Mouse (Mus musculus): Measurements from ENCODE around the gene Spata2. TPM values are rescaled to one million over a fixed set of nuclear protein-coding genes. Genes with fewer than 3 reads are reported as not detected.

Gene Spata2
- total RNA-seq, 2 experiments from 2014 or later, result 13.6 to 14.6 TPM

DNA sequence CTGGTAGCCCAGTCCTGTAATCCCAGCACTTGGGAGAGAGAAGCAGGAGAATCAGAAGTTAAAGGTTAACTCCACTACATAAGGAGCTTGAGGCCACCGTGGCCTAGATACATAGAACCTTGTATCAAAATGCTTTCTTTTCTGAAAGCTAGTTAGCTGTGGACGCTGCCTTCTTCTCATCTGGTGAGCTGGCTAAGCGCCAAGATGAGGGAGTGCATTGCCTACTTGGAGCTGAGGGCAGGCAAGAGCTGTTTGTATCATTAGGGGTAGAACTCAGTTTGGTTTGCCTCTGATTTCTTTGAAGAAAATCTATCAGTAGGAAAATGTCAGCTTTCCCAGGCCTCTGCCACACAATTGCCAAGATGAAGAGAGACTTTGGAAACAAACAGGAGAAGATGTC, 38.9 kb downstream of the Spata2 start:
- intact Hi-C loops (cut with DNase I), result no loop called here
- no peak for DNase-seq

DNA sequence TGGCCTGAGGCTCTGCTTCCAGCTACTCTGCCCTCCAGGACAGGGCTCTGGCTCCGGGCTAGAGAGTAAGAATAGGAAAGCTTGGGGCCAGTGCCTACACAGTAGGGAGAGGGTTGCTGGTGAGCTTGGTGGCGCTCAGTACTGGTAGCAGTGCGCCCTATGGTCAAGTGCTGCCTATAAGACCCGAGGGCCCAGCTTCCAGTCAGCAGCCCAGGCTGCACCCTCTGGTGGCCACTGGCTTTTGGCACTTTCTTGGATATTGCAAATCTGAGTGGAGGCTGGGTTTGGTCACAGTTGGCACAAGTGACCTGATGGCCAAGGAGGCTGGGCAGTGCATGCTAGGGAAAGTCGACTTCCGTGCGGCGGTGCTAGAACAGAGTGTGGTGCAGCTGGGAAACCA, 42.0 kb downstream of the Spata2 start:
- no peak for DNase-seq
- intact Hi-C loops (cut with DNase I), result no loop called here

DNA sequence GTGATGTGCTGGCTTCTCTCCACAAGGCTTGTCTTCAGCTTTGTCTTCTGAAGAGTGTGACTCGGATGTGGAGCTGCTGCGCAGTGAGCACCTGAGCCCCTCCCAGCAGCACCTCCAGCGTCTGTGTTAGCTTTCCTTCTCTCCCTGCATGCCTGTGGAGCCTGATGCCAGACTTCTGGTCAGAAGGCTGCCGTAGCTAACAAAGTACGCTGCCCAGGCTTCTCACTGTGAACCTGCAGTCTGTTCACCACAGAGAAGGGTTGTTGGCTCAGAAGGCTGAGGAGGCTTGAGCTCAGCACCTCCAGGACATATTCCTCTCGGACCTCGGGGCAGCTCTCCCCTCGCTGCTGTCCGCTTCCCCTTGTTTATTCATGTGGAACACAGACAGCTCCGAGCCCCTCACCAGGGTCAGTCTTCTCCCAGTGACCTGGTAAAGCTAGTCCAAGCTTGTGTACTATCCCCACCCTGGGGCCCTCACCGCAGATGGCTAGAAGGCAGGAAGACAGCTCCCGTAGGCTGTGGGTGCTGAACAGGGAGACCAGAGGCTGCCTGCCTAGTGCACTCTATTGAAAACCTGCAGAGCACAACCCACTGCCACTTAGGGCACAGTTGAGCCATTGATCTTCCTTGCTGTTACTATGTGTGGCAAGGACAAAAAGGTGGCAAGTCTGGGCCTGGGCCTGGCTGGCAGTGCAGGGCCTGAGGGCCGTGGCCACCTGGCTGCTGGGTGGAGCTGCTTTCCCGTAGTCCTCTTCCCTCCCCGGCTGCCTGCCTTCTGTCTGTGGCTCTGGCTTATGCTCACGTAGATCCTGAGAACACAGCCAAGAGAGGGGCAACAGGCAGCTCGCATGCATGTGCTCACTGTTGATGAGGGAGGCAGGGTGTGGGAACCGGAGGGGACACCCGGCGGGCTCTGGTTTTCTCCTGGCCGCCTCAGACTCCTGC, 43.1 kb downstream of the Spata2 start:
- no peak for DNase-seq
- intact Hi-C loops (cut with DNase I), result no loop called here

DNA sequence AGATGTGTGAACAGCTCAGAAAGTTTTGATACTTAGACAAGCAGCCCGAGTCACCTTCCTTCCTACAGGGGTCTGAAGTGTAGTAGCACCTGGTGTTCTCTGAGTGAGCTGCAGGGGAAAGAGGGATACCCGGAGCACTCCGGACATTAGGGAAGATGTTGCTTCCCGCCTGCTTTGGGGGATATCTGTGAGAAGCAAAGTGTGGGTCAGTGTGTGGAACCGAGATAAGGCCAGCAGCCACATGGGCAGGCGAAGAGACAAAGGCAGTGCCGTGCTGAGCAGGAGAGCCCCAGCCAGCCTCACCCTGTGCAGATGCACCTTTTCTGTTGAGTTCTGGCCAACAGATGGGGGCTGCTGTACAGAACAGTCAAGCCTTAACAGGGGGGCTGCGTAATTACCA, 45.1 kb downstream of the Spata2 start:
- DNase-seq, result no peak
- intact Hi-C loops (cut with DNase I), result no loop called here

DNA sequence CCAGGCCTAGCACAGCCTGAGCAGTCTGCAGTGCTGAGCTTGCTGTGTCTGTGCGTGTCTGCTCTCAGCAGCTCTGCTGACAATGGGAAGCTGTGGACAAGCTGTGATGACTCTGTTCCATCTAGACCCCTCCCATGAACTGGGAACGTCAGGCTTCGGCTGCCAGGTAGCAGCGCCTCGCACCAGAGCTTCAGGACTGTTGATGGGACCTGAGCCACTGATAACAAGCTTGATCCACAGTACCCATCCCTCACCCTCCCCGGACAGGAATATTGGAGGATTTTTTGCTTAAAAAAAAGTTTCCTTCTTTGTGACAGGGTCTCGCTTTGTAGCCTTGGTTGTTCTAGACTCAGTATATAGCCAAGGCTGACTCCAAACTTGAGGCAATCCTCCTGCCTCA, 45.5 kb downstream of the Spata2 start:
- intact Hi-C loops (cut with DNase I), result no loop called here
- no peak for DNase-seq

DNA sequence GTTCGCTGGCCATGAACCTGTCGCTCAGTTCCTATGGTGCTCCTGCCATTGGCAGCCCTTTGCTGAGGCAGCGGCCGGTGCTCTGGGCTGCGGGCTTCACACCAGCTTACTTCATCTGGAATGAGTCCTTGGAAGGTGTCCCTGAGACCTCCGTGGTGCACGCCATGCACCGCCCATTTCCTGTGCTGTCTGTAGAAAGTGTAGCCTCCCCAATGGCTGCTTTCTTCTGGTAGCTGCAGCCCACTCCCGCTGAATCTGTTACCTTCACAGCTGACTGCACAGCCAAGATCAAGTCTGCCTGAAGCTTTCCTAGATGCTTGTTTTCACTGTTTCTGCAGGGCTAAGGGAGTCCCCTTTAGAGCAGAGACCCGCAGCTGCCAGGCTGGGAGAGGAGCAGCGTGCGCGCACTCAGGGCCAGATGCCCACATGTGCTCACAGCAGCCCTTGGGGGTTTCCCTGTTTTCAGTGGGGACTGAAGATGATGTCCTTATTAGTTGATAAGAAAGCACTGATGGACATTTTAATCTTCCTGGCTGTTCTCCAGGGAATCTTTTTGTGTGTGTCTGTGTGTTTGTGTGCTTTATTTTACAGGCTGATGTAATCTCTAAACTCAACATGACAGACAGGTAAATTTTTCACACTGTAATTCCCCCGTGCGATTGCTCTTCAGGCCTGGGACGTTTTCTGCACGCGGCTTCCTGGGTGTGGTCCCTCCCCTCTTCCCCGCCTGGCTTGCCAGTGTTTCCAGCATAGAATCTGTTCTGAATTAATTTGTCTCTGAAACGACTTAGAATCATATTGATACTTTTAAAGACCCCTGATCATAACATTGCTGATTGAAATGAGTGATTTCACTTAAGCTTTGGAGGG, 46.5 kb downstream of the Spata2 start:
- DNase-seq, result no peak
- intact Hi-C loops (cut with DNase I), result no loop called here

DNA sequence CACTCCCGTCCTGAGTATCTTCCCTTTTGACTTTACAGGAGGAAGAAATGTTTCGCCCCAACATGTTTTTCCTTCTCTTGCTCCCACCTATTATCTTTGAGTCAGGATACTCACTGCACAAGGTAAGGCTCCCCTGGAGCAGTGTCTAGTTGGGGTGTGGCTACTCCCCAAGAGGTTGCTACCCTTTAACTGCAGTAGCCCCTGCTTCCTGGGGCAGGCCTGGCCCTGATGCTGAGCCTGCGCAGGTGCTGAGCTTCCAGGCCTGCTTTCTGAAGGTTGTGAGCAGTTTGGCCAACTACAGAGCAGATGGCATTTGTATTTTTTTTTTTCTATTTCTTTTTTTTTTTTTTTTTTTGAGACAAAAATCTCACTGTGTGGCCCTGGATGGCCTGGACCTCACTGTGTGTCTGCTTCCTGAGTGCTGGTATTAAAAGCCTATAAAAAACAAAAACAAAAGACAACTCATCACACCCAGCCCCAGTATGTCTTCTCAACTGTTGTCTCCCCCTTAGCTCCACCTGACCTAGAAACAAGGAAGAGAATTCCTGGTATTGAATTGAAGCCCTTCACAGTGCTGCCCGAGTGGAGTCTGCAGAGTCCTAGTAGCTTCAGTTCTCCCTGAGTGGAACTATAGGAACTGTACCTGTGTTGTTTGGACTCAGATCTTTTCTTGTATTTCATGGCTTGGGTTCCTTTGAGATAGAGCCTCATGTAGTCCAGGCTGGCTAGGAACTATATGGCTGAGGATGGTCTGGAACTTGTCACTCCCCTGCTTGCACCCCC, 49.1 kb downstream of the Spata2 start:
- intact Hi-C loops (cut with DNase I), result no loop called here

DNA sequence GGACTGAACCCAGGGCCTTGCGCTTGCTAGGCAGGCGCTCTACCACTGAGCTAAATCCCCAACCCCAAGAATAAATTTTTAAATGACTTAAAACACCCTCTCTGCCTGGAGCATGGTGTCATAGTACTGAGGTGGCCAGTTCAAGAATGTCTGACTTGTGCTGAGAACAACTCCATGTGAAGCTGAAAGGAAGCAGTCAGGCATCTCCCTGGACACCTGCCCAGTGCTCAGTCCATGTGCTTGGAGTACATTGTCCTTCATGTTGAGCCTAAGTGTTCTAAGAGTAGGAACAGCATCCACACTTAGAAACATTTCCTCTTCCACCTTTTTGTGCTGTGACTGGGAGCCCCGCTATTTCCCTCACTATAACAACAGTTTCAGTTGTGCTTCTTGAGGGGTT, 53.3 kb downstream of the Spata2 start:
- DNase-seq, result peak in 1 of 2 experiments; percentile 19
- intact Hi-C loops (cut with DNase I), result no loop called here

More for the DNA sequence above, 49.1 kb downstream of the Spata2 start:
- no peak for DNase-seq

DNA sequence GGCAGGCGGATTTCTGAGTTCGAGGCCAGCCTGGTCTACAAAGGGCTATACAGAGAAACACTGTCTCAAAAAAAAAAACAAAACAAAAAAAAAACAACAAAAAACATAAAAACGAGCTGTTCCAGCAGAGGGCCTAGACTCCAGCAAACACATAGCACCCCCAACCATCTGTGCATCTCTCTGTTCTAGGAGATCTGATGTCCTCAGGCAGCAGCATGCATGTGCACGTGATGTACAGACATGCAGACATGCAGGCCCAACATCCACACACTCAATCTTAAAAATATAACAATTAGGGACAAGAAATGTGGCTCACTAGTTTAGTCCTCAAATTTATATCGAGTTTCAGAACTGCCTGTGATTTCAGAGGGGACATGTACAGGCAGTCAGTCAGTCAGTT, 56.3 kb downstream of the Spata2 start:
- intact Hi-C loops (cut with DNase I), result no loop called here
- no peak for DNase-seq

DNA sequence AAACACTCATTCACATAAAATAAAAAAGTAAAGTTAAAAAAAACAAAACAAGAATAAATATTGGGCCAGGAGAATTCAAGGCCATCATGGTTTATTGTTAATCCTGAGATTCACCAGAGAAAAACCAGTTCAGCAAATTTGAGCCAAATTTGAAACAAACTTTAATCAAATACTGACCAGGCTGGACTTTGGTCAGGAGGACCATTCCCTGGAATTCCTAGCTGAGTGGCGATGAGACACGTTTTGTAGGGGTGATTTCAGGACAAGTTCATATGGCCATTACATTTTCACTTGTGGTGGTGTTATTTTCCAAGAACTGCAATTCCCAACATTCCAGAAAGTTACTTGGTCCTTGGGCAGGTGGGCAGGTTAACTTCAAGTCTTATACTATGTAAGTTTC, 57.1 kb downstream of the Spata2 start:
- no peak for DNase-seq
- intact Hi-C loops (cut with DNase I), result no loop called here

DNA sequence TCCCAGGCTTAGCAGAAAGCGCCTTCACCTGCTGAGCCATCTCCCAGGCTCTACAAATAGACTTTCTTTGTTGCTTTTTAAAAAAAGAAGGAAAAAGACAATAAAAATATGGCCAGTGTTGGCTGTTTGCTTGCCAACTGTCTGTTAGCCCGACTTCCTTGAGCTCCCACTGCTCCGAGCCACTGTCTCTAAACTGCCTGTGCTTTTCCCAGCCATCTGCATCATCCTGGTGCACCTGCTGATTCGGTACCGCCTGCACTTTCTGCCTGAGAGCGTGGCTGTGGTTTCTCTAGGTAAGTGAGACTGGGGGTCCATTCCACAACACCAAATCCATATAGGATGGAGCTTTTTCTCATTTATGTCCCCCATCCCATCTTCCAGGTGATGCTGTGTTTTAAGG, 58.1 kb downstream of the Spata2 start:
- DNase-seq, result no peak

DNA sequence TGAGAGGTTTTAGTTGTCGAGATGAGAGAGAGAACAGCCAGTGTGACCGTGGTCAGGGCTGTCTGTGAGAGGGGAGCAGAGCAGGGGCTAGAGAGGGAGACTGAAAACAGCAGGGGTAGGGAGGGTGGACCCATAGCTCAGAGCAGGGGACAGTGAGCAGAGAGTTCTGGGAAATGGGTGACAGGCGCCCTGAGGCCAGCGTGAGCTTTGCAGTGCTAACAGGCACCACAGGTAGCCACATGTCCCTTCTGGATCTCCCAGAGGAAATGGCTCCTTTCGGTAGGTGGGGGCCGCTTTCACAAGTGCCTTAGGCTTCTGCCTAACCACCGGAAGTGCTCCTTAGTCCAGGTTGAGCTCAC, 61.3 kb downstream of the Spata2 start:
- no peak for DNase-seq
- intact Hi-C loops (cut with DNase I), result no loop called here

More for the DNA sequence above, 58.1 kb downstream of the Spata2 start:
- intact Hi-C loops (cut with DNase I), result no loop called here

Other genes with a start within 250 kb of the Spata2 start
- gene B4galt5, start 143.7 kb downstream of the Spata2 start, total RNA-seq (2021), result 10 to 100 TPM in 1 of 2 experiments, 1 to 10 TPM in 1; 10.0 to 13.5 TPM
- gene Slc9a8, start 71.2 kb downstream of the Spata2 start, total RNA-seq (2021), result 10 to 100 TPM; 24.7 to 27.9 TPM
- 10 to 100 TPM; 68.2 to 70.1 TPM for gene Rnf114, start 242 bp downstream of the Spata2 start, total RNA-seq (2021)
- gene Snai1, start 45.3 kb upstream of the Spata2 start, total RNA-seq (2021), result 1 to 10 TPM; 1.5 to 2.0 TPM
- 100 to 1,000 TPM; 111 to 114 TPM for gene Ube2v1, start 139.2 kb upstream of the Spata2 start, total RNA-seq (2021)
- gene Gm20431, start 168.6 kb upstream of the Spata2 start, total RNA-seq (2021), result 10 to 100 TPM; 14.0 to 20.7 TPM
- gene Cebpb, start 196.0 kb upstream of the Spata2 start, total RNA-seq (2021), result 100 to 1,000 TPM in 1 of 2 experiments, 10 to 100 TPM in 1; 93.7 to 108 TPM
- gene Tmem189, start 196.9 kb upstream of the Spata2 start, total RNA-seq (2021), result 10 to 100 TPM; 26.6 to 29.9 TPM

Measured in heart, postnatal 36 days (tissue).